Mouse (Mus musculus): Measurements from ENCODE around the gene Cabcoco1.

- TF ChIP-seq POLR2A (IDR thresholded peaks at IDR 0.05; ENCODE audit: borderline replicate concordance, low read depth, low read length) (no peak), CTCF (IDR thresholded peaks at IDR 0.05; ENCODE audit: low read depth, low read length) (no peak)
These were observed 12.2 kb downstream of the Cabcoco1 start for GRCm38 (mm10) chr10:68529364-68530049.
